Mouse (Mus musculus): Measurements from ENCODE around the gene Gtf2f2. TPM values are rescaled to one million over a fixed set of nuclear protein-coding genes. Genes with fewer than 3 reads are reported as not detected.

Gene Gtf2f2
- polyA plus RNA-seq, 1 experiment from 2014 or later = 47.1 TPM

DNA sequence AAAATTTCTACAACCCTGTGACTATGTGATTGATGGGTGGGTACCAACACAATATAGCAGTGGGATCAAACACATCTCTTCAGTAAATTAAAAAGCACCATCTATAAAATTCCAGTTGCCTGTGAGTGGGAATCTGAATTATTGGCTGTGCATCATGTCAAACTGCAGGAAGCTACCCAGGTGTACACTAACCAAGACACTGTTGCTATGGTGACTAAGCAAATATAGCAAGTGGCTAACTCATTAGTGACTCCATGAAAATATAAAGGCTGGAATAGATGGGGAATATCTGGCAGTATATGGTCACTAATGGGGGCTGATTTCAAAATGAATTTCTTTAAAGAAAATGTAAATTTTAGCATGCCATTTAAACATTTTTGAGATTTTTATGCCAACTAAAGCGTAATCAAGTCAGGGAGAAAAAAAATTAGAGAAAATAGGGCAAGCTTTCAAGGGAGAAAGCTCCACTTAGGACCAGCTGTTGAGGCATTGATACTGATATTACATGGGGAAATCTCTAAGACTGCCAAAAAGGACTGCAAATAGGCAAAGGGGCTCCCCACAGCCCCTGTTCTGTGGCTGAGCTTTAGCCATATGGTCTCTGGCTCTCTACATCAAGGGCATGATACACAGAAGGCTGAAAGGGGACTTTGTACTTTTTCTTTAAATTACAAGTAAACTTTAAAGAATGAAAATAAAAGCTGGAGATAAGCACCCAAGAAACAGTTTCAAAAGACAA is 87.2 kb downstream of the Gtf2f2 start:
- no peak for ATAC-seq (ENCODE audit: low FRiP score, low TSS enrichment)
- no peak overlapping the region for H3K27ac ChIP-seq (ENCODE audit: low read depth, low read length)
- 95% methylated on average over 1 of the region's 1 CpGs for WGBS
- no peak overlapping the region for H3K4me2 ChIP-seq (replicated peaks; ENCODE audit: low read depth, low read length)
- H3K9me3 ChIP-seq (ENCODE audit: control insufficient read depth, low read length) = no peaks in the 10 kb centered on the region
- H3K9ac ChIP-seq (ENCODE audit: low read depth, low read length) = no peak overlapping the region
- no peak overlapping the region for H3K4me3 ChIP-seq (ENCODE audit: low read length)
- no peaks in the 10 kb centered on the region for H3K36me3 ChIP-seq (ENCODE audit: control insufficient read depth, insufficient read depth, low read length)
- H3K4me1 ChIP-seq (ENCODE audit: control insufficient read depth, insufficient read depth, low read length) = no peaks in the 10 kb centered on the region
- H3K27me3 ChIP-seq (ENCODE audit: control insufficient read depth, insufficient read depth, low read length) = no peaks in the 10 kb centered on the region

DNA sequence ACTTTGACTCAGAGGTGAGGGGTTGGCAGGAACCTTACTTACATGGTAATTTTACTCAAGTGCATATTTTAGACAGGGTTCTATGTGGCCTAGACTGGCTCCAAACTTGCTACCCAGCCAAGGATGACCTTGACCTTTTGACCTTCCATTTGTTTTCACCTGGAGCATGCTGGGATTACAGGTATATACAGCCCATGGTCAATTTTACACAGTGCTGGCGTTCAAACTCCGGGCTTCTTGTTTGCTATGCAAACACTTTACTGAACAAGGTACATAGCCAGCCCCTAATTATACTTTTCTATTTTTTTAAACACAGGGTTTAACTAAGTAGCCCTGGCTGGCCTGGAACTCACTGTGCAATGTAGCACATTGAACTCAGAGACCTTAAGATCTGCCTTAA is 98.0 kb downstream of the Gtf2f2 start:
- no peaks in the 10 kb centered on the region for H3K4me1 ChIP-seq (ENCODE audit: control insufficient read depth, insufficient read depth, low read length)
- no peaks in the 10 kb centered on the region for H3K27me3 ChIP-seq (ENCODE audit: control insufficient read depth, insufficient read depth, low read length)
- no peak overlapping the region for H3K27ac ChIP-seq (ENCODE audit: low read depth, low read length)
- 90% methylated on average over 2 of the region's 2 CpGs for WGBS
- H3K36me3 ChIP-seq (ENCODE audit: control insufficient read depth, insufficient read depth, low read length) = peaks cover 2% of the 10 kb centered on the region; the same call in 1 of the 2 replicates
- no peak overlapping the region for H3K9ac ChIP-seq (ENCODE audit: low read depth, low read length)
- ATAC-seq (ENCODE audit: low FRiP score, low TSS enrichment) = no peak
- no peak overlapping the region for H3K4me2 ChIP-seq (replicated peaks; ENCODE audit: low read depth, low read length)
- H3K4me3 ChIP-seq (ENCODE audit: low read length) = no peak overlapping the region
- H3K9me3 ChIP-seq (ENCODE audit: control insufficient read depth, low read length) = no peaks in the 10 kb centered on the region

DNA sequence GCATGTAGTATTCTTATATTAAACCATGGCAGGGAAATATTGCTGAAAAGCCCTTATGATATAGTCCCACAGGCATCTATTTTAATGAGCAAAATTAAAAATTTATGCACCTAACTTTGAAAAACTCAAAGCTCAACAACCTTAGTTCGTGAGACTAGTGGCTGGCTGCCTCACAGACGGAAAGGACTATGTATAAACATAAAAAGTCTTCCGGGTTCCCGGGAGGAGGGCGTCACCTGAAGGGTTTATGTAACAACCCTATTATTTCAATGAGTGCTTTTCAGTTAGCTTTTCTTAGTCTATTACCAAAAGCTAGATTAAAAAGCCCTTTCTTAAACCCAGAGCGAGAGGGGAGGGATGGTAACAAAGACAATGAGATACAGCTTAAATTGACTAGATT is 98.7 kb downstream of the Gtf2f2 start:
- H3K36me3 ChIP-seq (ENCODE audit: control insufficient read depth, insufficient read depth, low read length) = peaks cover 2% of the 10 kb centered on the region; the same call in 1 of the 2 replicates
- H3K9me3 ChIP-seq (ENCODE audit: control insufficient read depth, low read length) = no peaks in the 10 kb centered on the region
- no peak overlapping the region for H3K27ac ChIP-seq (ENCODE audit: low read depth, low read length)
- no peak for ATAC-seq (ENCODE audit: low FRiP score, low TSS enrichment)
- no peaks in the 10 kb centered on the region for H3K27me3 ChIP-seq (ENCODE audit: control insufficient read depth, insufficient read depth, low read length)
- no peak overlapping the region for H3K4me2 ChIP-seq (replicated peaks; ENCODE audit: low read depth, low read length)
- no peaks in the 10 kb centered on the region for H3K4me1 ChIP-seq (ENCODE audit: control insufficient read depth, insufficient read depth, low read length)
- no peak overlapping the region for H3K4me3 ChIP-seq (ENCODE audit: low read length)
- WGBS = 91% methylated on average over 6 of the region's 6 CpGs
- H3K9ac ChIP-seq (ENCODE audit: low read depth, low read length) = no peak overlapping the region

DNA sequence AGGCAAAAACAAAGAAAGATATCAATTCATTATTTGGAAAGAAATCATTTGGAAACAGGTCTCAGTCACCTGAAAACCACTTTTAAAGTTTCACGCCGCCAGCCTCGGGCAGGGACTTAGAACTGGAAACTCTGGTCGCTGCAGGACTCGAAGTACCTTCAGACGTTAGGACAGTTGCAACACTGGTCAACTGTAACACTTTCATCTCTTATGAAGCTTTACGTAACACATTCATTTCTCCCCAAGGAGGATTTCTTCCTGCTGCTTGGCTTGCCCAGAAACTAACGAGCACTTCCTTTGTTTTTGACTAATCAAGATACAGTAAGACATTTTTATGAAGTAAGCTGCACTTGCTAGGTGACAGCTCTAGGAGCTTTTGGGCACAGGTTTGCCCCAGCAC is 103.7 kb downstream of the Gtf2f2 start:
- Histone ChIP-seq H3K36me3 (ENCODE audit: control insufficient read depth, insufficient read depth, low read length) (peaks cover 5% of the 10 kb centered on the region; the same call in 1 of the 2 replicates), H3K9me3 (ENCODE audit: control insufficient read depth, low read length) (no peaks in the 10 kb centered on the region), H3K9ac (ENCODE audit: low read depth, low read length) (no peak overlapping the region), H3K27me3 (ENCODE audit: control insufficient read depth, insufficient read depth, low read length) (no peaks in the 10 kb centered on the region), H3K4me3 (ENCODE audit: low read length) (no peak overlapping the region), H3K4me1 (ENCODE audit: control insufficient read depth, insufficient read depth, low read length) (no peaks in the 10 kb centered on the region), H3K4me2 (replicated peaks; ENCODE audit: low read depth, low read length) (no peak overlapping the region), H3K27ac (ENCODE audit: low read depth, low read length) (no peak overlapping the region)
- 87% methylated on average over 8 of the region's 8 CpGs for WGBS
- ATAC-seq (ENCODE audit: low FRiP score, low TSS enrichment) = no peak

DNA sequence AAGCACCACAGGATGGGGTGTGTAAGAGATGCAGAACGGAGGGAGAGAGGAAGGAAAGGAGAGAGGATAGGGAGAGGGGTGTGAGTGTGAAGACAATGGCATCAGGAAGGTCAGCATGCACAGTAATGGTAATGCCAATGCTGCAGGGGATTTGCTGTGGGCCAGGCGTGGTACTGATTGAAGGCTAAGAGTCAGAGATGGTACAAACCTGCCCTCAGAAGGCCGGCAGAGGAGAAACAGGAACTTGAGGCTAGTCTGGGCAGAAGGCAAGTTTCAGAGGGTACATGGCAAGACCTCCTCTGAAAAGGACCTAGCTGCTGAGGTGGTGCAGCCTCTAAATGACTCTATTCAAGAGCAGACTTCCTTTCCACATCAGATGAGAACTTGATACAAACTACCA is 105.7 kb downstream of the Gtf2f2 start:
- no peak overlapping the region for H3K9ac ChIP-seq (ENCODE audit: low read depth, low read length)
- 93% methylated on average over 3 of the region's 3 CpGs for WGBS
- H3K4me2 ChIP-seq (replicated peaks; ENCODE audit: low read depth, low read length) = no peak overlapping the region
- H3K27me3 ChIP-seq (ENCODE audit: control insufficient read depth, insufficient read depth, low read length) = no peaks in the 10 kb centered on the region
- ATAC-seq (ENCODE audit: low FRiP score, low TSS enrichment) = no peak
- H3K36me3 ChIP-seq (ENCODE audit: control insufficient read depth, insufficient read depth, low read length) = peaks cover 5% of the 10 kb centered on the region; the same call in 1 of the 2 replicates
- no peaks in the 10 kb centered on the region for H3K9me3 ChIP-seq (ENCODE audit: control insufficient read depth, low read length)
- no peaks in the 10 kb centered on the region; the same call in 1 of the 2 replicates for H3K4me1 ChIP-seq (ENCODE audit: control insufficient read depth, insufficient read depth, low read length)
- no peak overlapping the region for H3K4me3 ChIP-seq (ENCODE audit: low read length)
- H3K27ac ChIP-seq (ENCODE audit: low read depth, low read length) = no peak overlapping the region

- no peaks in the 10 kb centered on the region for H3K9me3 ChIP-seq (ENCODE audit: control insufficient read depth, low read length)
- no peaks in the 10 kb centered on the region; the same call in 1 of the 2 replicates for H3K4me1 ChIP-seq (ENCODE audit: control insufficient read depth, insufficient read depth, low read length)
- no peak for ATAC-seq (ENCODE audit: low FRiP score, low TSS enrichment)
- H3K36me3 ChIP-seq (ENCODE audit: control insufficient read depth, insufficient read depth, low read length) = peaks cover 5% of the 10 kb centered on the region; the same call in 1 of the 2 replicates
- no peak overlapping the region for H3K4me3 ChIP-seq (ENCODE audit: low read length)
- no peak overlapping the region for H3K4me2 ChIP-seq (replicated peaks; ENCODE audit: low read depth, low read length)
- WGBS = 94% methylated on average over 3 of the region's 3 CpGs
- no peaks in the 10 kb centered on the region for H3K27me3 ChIP-seq (ENCODE audit: control insufficient read depth, insufficient read depth, low read length)
- H3K9ac ChIP-seq (ENCODE audit: low read depth, low read length) = no peak overlapping the region
- no peak overlapping the region for H3K27ac ChIP-seq (ENCODE audit: low read depth, low read length)
Measured at GRCm38 (mm10) chr14:75903131-75903530, 107.5 kb downstream of the Gtf2f2 start.

DNA sequence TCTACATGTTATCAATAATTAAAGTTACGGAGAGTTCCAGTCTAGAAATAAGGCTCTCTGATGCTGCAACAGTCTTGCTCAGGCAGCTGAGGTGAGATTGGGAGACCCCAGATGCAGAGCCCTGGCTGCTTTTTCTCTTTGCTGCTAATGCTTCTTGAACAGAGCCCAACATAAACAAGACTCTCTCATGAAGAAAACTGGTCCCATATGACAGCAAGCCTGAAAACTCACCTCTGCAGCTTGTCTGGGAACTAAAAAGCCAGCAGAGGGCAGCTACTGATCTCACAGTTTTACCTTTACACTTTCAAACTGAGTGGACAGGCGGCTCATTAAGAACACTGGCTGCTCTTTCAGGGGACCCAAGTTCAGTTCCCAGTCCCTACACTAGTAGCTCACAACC is 108.7 kb downstream of the Gtf2f2 start:
- no peaks in the 10 kb centered on the region for H3K27me3 ChIP-seq (ENCODE audit: control insufficient read depth, insufficient read depth, low read length)
- ATAC-seq (ENCODE audit: low FRiP score, low TSS enrichment) = no peak
- no peak overlapping the region for H3K9ac ChIP-seq (ENCODE audit: low read depth, low read length)
- no peaks in the 10 kb centered on the region; the same call in 1 of the 2 replicates for H3K4me1 ChIP-seq (ENCODE audit: control insufficient read depth, insufficient read depth, low read length)
- peaks cover 6% of the 10 kb centered on the region; the same call in 1 of the 2 replicates for H3K36me3 ChIP-seq (ENCODE audit: control insufficient read depth, insufficient read depth, low read length)
- peak overlapping the region; percentile 6; the same call in 1 of the 2 replicates for H3K27ac ChIP-seq (ENCODE audit: low read depth, low read length)
- 79% methylated on average over 2 of the region's 2 CpGs for WGBS
- H3K4me3 ChIP-seq (ENCODE audit: low read length) = no peak overlapping the region
- no peak overlapping the region for H3K4me2 ChIP-seq (replicated peaks; ENCODE audit: low read depth, low read length)
- no peaks in the 10 kb centered on the region for H3K9me3 ChIP-seq (ENCODE audit: control insufficient read depth, low read length)

DNA sequence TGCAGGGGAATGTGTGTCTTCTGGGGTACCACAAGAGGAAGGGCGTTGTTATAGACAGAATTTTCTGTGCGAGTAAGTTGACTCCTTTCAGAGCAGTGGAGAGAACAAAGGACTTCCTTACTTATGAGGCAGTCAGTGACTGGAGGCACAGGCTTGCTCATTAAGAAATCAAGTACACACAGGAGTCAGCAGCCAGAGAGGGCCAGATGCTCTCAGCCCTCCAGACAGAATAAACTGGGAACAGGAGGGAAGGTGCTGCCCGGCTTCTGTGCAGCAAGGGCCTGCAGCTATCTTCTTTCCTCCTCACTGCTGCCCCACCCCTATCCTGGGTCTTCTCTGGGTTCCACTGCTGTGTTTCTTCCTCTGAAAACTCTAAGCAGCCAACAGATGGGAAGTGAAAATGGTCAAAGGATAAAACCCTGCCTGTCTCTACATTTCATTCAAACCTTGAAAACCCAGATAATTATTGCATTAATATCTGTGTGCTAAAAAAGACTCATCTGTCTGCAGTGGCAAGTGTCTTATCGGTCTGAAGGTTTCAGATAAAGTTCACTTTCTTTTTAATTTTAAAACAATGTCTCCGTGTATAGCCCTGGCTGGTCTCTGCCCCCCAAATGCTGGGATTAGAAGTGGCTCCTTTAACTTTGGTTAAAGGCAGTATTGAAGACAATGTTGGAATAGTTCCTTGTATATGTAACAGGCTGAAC is 109.7 kb downstream of the Gtf2f2 start:
- Histone ChIP-seq H3K27ac (ENCODE audit: low read depth, low read length) (no peak overlapping the region; the same call in 1 of the 2 replicates), H3K4me2 (replicated peaks; ENCODE audit: low read depth, low read length) (no peak overlapping the region), H3K9ac (ENCODE audit: low read depth, low read length) (no peak overlapping the region; the same call in 1 of the 2 replicates), H3K9me3 (ENCODE audit: control insufficient read depth, low read length) (no peaks in the 10 kb centered on the region), H3K4me3 (ENCODE audit: low read length) (no peak overlapping the region), H3K4me1 (ENCODE audit: control insufficient read depth, insufficient read depth, low read length) (no peaks in the 10 kb centered on the region; the same call in 1 of the 2 replicates), H3K27me3 (ENCODE audit: control insufficient read depth, insufficient read depth, low read length) (no peaks in the 10 kb centered on the region), H3K36me3 (ENCODE audit: control insufficient read depth, insufficient read depth, low read length) (peaks cover 14% of the 10 kb centered on the region; the same call in 1 of the 2 replicates)
- no peak for ATAC-seq (ENCODE audit: low FRiP score, low TSS enrichment)
- WGBS = 66% methylated on average over 5 of the region's 5 CpGs

GRCm38 (mm10) chr14:75899566-75899965 is 111.1 kb downstream of the Gtf2f2 start:
- WGBS = 25% methylated on average over 4 of the region's 4 CpGs
- Histone ChIP-seq H3K36me3 (ENCODE audit: control insufficient read depth, insufficient read depth, low read length) (peaks cover 15% of the 10 kb centered on the region), H3K9ac (ENCODE audit: low read depth, low read length) (no peak overlapping the region), H3K4me2 (replicated peaks; ENCODE audit: low read depth, low read length) (no peak overlapping the region), H3K9me3 (ENCODE audit: control insufficient read depth, low read length) (no peaks in the 10 kb centered on the region), H3K4me3 (ENCODE audit: low read length) (no peak overlapping the region), H3K27me3 (ENCODE audit: control insufficient read depth, insufficient read depth, low read length) (no peaks in the 10 kb centered on the region), H3K27ac (ENCODE audit: low read depth, low read length) (no peak overlapping the region), H3K4me1 (ENCODE audit: control insufficient read depth, insufficient read depth, low read length) (no peaks in the 10 kb centered on the region; the same call in 1 of the 2 replicates)
- ATAC-seq (ENCODE audit: low FRiP score, low TSS enrichment) = peak; percentile 69; the same call in 1 of the 2 replicates
